Mouse (Mus musculus): ENCODE data around the gene Prss12. TPM values are rescaled to one million over a fixed set of nuclear protein-coding genes. Genes with fewer than 3 reads are reported as not detected.

The Prss12 gene
- total RNA-seq (2021): 1.7 and 3.9 TPM in 2 replicates
- long read RNA-seq, experiment 1, transcript Prss12-201 (11 exons, 2,602 nt): major isoform, 7 of 8 reads
- long read RNA-seq, experiment 1, partial matches to known transcripts: 1 of 8 reads
- long read RNA-seq, experiment 1, other reads (novel, unspliced or antisense): 0 of 8 reads
- long read RNA-seq, experiment 2, transcript Prss12-201 (11 exons, 2,602 nt): major isoform, 7 of 7 reads
- long read RNA-seq, experiment 2, partial matches to known transcripts: 0 of 7 reads
- long read RNA-seq, experiment 2, other reads (novel, unspliced or antisense): 0 of 7 reads

DNA sequence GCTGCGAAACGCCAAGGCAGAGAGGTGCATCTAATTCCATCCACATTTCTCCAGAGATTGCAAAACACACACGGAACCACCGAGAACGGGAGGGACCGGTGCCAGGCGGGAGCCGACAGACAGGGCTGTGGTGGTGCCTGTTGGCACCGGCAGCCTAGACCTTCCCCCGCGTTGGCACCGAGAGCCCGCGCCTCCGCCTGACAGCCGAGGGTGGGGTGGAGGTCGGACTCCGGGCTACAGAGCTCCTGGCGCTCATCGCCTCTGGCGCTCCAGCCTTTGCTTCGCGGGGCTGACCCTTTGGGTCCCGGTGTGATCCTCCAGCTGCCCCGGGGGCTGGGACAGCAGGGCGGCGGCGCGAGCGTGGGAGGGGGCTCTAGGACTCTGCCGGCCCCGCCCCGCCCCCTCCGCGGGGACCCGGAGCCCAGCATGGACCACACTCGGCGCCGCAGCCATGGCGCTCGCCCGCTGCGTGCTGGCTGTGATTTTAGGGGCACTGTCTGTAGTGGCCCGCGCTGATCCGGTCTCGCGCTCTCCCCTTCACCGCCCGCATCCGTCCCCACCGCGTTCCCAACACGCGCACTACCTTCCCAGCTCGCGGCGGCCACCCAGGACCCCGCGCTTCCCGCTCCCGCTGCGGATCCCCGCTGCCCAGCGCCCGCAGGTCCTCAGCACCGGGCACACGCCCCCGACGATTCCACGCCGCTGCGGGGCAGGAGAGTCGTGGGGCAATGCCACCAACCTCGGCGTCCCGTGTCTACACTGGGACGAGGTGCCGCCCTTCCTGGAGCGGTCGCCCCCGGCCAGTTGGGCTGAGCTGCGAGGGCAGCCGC lies at the start of gene Prss12:
Gene Prss12, plus strand, starts transcription at position 206 of the 830 bp plus-strand sequence.
- DNase-seq: peak; percentile 75

DNA sequence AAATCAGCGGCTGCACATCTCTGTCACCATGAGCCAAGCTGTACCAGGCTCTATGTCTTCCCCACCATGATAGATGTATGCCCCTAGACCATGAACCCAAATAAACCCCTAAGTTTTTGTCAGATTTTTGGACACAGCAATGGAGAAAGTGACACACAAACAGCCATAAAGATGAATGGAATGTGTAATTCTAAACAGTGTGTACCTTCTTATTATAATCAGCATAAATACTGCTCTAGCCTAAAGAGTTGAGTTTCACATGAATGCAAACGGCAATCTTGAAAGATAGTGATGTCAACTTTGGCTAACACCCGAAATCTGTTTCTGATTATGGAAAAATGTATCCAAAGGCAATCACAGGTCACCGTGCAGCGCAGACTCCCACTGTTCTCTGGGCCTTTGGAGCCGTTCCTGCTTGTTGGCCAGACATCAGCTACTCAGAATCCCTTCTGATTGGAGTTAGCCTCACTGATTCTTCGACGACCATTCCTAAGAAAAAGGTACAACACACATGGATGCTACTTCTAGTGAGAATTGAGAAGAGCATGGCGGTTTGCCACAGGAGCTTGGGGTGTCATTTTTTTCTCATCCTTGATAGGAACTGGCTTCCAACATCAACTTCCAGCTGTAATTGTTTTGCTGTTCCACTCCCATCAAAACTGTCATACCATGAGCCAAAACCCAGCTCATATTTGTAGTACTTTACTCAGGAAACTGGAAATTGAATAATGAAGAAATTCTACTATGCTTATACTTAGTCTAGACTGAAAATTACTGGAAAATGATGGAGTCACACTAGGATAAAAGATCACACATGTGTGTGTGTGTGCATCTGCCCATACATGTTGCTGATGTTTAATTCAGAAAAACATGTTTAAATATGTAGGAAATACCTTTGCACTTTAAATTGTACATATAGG lies 48.9 kb upstream of the Prss12 start:
- no peak for DNase-seq

DNA sequence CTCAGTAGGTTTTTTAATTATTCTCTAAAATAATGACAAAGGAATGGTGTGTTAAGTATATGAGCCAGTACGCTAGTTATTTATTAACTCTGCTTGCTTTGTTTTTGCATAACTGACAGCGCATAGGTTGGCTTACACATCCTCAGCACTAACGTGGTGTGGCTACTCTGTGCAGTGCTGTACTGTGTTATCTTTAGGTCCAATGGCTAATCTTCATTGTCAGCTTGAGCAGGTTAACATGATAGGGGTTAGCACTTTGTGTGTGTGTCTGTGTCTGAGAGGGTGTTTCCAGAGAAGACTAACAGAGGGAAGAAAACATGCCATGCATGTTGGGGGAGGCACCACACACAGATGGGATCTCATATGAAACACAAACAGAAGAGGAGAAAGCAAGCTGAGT lies 41.8 kb upstream of the Prss12 start:
- no peak for DNase-seq

DNA sequence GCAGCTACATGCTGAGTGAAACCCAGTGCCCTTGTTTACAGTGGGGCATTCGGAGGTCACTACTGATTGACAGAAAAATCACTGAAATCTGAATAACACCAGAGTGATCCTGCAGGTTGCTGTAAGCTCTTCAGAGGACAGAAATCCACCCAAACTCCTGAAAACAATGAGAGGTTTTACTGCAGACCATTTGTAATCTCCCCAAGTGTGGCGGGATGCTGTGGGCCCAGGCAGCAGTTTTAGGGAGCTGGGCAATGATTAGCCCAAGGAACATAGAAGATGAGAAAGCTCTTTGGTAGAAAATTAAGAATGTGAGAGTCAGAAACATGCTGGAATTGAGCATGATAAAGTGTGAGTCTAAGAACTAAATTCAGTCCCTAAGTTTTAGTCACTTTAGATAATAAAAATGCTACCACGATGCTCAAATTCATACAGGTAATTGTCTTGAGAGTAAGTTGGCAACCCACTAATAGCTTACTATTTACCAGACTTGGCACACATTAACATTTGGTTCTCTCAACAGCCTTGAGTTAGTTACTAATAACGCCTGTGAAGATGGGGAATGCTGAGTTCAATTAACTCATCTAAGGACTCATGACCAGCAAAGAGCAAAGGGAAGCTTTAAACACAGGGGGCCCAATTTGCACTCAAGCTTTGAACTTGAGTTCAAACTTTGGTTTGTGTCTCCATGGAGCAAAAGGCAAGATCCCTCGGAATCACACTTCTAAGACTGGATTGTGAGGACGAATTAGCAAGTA lies 34.7 kb upstream of the Prss12 start:
- DNase-seq: no peak

DNA sequence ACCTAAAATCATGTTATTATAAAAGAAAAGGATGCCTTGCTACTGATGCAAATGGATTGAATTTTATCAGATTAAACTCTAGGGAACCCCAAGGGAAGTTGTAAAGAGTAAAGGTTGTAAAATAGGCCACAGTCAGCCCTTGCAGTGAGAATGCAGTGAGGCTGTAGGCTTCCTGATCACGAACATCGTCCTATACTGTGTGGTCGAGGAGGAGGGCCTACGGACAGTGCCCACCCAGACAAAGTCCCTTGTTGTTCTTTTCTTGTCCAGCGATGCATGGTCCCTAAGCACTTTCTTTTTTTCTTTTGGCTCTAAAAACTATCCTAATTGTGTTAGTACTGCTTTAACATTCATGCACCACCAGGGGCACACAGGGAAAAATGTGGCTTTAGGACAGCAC lies 33.5 kb upstream of the Prss12 start:
- DNase-seq: no peak

DNA sequence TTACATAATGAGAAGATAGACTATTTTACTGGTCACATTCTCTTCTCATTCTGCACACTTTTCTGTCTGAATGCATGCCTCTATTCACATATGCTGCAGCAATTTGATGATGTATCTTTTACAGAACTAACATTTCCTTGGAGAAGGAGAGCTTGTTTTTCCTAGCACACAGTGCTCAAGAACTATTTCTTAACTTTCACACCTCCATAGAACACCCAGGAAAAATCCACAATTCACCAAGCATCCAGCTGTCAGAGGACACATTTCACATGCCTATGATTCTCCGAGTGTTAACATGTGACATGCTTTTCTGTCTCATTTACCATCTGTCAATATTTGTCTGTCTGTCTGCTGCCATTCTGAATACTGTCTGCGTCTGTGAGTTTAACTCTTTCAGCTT lies 21.1 kb upstream of the Prss12 start:
- DNase-seq: no peak

DNA sequence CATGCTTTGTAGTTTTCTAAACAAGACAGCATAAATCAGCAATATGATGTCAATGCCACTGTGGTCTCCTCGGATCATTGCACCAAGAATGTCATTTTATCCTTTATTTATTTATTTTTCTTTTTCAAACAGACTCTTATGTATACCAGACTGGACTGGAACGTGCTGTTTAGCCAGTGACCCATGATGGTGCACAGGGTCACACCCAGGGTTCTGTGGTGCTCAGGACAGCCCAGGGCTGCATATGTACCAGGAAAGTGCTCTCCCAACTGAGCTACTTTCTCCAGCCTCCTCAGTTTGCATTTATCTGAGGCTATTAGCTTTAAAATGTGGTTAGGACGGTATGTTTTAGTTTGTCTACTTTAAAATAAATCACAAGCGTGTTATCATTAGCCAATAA lies 18.7 kb upstream of the Prss12 start:
- no peak for DNase-seq

DNA sequence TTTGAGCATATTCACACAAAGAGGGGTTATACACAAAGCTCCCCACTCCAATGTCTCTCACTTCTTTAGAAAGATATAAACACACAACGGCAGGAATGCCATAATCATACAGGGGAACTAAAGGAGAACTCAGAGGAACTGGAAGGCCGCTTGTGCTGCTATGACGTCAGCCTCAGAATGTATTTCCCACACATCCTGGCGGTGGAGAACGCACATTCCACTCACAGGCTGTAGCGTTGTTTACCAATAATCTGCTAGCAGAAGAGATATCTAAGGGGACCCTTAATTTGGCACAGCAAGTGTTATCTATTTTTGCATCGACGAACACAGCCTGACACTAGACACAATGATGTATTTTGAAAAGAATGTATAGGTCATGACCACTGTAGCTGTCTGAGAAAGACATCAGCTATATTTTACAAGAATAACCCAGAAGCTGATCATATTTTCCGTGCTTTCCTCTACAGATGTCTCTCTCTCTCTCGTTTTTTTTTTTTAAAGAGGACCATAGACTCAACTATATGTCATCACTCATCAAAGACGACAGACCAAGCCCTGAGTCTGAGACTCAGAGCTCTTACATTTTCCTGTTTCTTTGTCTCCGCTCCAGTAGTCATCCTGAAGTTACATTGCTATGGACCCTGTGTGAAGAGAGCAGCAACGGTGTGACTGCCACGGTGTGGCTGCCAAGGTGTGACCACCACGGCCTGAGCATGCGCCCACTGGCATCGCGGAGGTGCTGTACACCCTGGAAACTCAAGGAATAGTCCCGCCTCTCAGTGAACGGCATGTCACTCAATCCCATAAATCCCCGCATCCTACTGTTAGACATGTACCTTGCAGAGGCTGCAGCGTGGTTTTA lies 16.9 kb upstream of the Prss12 start:
- no peak for DNase-seq

DNA sequence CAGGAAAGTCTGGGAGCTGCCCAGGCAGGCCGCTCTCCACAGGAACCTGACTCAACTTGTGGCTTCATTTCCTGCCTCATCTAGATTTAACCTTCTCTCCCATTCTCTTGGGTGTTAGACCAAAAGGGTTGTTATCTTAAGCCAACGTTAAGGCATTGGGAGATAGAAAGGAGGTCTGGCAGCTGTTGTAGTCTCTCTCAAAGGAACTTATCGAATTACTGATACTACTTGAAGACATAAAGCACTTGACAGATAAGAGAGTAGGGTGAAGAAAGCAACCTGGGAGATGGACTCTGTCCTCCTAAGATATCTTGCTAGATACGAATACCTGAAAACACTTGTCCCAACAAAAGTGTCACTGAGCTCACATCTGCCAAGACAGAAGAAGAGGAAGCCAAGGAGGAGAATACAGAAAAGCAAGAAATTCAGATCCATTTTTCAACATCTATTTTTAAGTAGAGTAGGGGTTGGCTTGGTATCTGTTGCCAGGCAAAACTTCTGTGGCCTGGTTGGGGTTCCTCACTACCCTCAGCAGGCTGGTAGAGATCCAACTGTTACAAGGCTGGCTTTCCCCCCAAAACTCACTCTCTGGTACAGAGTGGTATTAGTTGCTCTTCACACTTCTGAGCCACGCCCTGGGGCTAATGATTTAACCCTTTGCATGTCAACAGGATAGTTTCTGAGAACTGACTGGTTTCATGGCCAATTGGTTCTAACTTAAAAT lies 14.6 kb upstream of the Prss12 start:
- no peak for DNase-seq

DNA sequence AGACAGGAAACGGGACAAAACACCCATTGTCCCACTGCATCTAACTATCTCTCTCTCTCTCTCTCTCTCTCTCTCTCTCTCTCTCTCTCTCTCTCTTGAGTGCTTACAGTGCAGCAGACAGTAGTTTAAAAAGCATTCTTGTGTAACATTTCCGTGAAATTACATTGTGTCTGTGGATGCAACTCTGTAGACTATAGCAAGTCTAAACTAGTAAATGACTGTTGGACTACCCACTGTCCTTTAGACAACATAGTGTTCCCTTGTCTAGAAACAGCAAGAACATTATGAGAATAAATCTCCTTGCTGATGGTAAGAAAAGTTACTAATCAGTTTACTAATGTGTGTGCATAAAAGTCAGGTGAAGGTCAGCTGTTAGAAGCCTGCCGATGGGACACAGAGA lies 13.4 kb upstream of the Prss12 start:
- no peak for DNase-seq

DNA sequence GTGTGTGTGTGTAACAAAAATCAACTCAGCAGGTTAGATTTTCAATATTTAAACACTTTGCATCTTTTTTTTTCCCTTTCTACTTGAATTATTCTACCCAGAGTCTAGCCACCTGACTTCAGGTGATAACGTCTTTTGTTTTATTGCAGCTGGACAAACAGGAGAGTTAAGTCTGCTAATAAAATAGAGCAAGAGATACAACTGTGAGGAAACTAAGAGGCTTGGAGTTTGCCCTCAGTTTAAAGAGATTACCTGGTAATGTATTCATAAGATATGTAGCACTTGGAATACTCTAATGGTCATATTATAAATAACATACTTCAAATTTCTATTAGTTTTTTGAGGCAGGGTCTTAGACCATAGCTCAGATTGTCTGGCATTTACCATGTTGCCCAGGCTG lies 9.1 kb upstream of the Prss12 start:
- no peak for DNase-seq

DNA sequence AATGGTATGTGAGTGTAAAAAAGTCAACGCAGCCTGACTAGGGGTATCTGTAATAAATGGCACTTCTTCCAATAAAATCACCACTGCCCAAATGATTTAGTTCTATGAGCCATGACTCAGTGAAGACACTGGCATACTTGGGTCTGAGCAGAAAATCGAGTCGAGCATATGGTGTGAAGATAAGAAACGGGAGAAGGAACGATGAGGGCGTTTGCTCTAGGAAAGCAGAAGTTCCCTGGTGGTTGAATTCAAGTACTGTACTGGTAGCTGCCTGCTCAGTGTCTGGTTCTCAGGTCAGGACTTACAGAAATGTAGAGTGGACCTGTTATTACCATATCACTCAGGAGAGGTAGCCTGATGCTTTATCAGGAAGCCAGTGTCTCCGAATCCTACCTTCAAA lies 6.2 kb upstream of the Prss12 start:
- DNase-seq: no peak

DNA sequence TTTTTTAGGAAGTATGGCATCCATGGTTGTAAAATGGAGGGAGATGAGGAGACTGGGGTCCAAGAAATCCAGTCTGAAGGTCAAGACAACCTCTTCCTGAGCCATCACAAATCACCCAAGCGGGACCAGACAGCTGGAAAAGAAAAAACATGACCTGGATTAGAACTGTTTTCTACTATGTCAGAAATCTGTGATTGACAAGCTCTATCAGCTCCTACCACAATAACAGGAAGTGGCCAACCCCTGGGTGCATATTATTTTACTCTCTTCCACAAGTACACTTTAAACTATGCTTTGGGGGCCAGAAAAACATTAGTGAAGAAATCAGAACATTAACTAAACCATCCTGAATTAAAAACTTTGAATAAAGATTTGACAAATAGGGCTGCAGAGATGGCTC lies 2.2 kb upstream of the Prss12 start:
- peak; percentile 7 for DNase-seq

DNA sequence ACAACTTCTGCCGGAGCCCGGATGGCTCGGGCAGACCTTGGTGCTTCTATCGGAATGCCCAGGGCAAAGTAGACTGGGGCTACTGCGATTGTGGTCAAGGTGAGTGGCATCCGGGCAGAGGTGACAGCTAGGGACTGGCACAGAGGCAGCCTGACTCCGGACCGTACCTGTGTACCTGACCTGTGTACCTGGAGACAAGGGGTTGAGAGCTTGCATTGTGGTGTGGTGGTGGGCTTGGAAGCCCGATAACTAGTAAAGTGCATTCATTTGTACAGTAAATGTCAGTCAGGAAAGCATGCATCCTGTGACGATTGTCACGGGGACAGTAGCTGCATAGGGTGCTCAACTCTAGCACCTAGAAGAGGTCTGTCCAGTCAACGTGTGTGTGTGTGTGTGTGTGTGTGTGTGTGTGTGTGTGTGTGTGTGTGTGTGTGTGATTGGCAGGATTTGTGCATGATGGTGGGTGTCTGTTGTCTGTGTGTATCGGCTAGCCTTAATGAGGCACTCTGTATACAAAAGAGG lies 886 bp downstream of the Prss12 start:
- no peak for DNase-seq

DNA sequence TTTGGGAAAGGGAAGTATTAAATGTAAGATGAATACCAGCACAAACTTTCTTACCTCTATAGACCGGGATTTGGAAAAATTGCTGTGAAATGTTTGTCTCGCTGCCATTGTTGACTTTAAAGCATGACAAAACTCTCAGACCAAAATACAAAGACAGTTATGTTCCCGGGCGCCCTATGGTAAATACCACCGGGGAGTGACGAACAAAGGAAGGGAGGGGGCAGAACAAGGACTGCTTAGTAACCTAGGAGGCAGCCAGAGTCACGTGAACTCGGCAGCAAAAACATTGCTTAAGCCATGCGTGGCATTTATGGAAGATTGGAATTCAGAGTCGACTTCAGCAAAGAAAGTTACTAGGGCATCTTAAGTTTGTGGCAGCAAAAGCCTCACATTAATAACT lies 1.4 kb downstream of the Prss12 start:
- peak; percentile 39 for DNase-seq

DNA sequence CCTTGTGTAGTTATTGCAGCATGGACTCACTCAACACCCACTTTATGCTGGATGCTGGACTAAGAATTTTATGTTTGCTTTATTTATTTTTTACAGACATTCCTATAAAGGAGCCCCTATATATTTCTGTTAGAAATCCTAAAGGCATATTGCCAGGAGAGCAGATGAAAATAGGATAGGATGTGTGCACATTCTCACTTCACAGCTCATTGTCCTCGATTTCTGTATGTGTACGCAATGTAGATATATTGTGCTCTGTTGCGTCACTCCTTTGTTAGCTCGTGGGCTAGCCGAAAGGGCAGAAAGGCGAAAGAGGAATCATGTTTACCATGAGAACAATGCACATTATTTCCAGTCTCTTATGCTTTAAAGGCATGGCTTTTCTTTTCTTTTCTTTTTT lies 3.4 kb downstream of the Prss12 start:
- no peak for DNase-seq

DNA sequence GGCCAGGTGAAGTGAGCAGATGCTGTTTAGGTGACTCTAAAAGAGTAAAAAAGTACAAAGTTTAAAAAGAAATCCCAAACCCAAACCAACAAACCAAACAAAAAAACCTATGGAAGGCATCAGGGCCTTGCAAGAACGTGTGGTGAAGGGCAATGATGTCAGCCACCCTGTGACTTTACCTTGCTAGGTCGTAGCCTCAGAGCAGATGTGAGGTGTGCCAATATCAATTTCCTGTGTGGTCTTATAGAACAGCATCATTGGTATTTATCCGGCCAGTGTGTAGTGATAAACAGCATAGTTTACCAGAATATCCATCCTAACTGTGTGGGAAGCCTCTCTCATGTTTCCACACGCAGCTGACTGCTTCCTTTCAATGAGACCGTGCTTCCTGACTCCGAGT lies 6.2 kb downstream of the Prss12 start:
- no peak for DNase-seq

DNA sequence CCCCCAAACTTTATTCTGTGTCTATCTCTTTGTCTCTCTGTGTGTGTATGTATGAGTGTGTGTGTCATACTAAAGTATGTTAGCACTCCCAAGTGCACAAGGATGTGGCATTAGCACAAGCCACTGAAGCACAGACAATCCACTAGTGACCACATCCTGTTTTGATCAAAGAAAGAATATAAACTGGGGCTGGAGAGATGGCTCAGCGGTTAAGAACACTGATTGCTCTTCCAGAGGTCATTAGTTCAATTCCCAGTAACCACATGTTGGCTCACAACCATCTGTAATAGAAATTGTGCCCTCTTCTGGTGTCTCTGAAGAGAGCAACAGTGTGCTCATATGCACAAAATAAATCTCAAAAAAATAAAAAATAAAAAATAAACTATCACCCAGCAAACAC lies 12.8 kb downstream of the Prss12 start:
- no peak for DNase-seq

DNA sequence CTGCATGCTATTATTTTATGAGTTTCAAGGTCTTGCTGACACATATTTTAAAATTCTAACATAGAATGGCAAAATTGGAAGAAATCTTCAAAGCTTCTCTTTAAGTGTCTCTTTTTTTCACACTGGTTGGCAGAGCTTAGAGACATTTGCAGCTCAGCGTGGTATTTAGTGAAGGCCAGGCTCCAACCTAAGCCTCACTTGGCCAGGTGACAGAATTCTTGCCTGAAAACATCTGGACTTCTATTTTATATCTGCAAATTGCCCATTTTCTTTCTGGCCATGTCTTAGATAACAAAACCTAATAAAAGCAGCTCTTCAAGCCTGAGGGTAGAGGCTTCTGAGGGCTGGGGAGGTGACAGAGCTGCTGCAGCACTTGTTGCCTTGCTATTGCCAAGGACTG lies 13.7 kb downstream of the Prss12 start:
- peak; percentile 17 for DNase-seq

DNA sequence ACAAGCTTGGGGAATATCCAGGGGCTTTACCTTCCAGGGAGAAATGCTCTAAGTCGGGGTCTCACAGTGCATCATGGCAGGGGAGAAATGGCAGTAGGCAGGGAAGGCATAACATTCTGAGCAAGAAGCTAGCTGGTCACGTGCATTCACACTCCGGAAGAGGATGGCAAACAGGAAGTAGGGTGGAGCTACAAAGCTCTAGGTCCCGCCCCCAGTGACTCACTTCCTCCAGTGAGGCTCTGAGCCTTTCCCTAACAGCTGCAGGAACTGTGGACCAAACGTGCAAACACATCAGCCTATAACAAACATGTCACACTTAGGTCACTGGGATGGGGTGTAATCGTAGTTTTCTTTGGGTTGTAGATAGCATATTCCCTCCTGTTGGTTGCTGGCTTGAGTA lies 15.6 kb downstream of the Prss12 start:
- no peak for DNase-seq

All from adrenal gland, postnatal 14 days (tissue).